Mouse (Mus musculus) adrenal gland, adult 18-20 months (tissue): ENCODE data around the gene Sec31a. TPM values are rescaled to one million over a fixed set of nuclear protein-coding genes. Genes with fewer than 3 reads are reported as not detected.

Experiments
- total RNA-seq, 2 experiments: library from RNA; stranded (reverse); gene quantifications; 1 replicate in 1 of 2; 2 replicates in 1 of 2; pipeline ENCODE4 v1.2.3; 2021

Gene Sec31a
- total RNA-seq, 2 experiments from 2014 or later = 157 to 164 TPM

Other genes starting within 250 kb of the Sec31a start
- gene Lin54, start 84.4 kb upstream of the Sec31a start, total RNA-seq = 10 to 100 TPM in 1 of 2 experiments, 1 to 10 TPM in 1; 8.0 to 10.7 TPM
- 10 to 100 TPM; 70.5 to 71.4 TPM for gene Cops4, start 102.1 kb upstream of the Sec31a start, total RNA-seq
- 1 to 10 TPM; 6.5 to 7.1 TPM for gene Plac8, start 156.0 kb upstream of the Sec31a start, total RNA-seq